Mouse (Mus musculus): ENCODE measurements around the gene Ankrd12. TPM values are rescaled to one million over a fixed set of nuclear protein-coding genes. Genes with fewer than 3 reads are reported as not detected.

Ankrd12 gene
- polyA plus RNA-seq (2015; fragmentation: Nextera tagmentation; extraction: Ambion mirVana): 142 TPM in 2 replicates

DNA sequence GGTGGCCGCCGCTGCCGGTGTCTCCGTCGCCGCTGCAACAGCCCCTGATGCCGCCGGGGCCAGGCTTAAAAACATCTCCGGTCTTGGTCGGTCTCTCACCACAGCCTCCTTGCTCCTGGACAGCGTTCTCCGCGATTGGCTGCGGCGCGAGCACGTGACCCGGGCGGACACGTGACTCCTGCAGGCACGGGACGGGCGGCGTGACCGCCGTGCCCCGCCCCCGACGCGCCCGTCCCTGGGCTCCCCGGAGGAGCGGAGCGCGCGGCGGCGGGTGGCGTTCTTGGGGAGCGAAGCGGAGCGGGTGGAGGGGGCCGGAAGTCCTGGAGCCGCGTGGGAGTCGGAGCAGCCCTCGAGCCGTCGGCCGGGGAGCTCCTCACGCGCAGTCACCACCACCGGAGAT is at the start of gene Ankrd12:
Ankrd12 (minus strand) TSS at position 156 of the 400 bp plus-strand sequence.
- peak within 1 kb of the TSS; percentile 84 for H3K4me2 ChIP-seq (ENCODE audit: low read length)
- peaks cover 11% of the 10 kb centered on the region for H3K36me3 ChIP-seq (ENCODE audit: control insufficient read depth, insufficient read depth)
- WGBS: 1% methylated on average over 53 of the region's 53 CpGs
- peak within 1 kb of the TSS; percentile 92 for H3K9ac ChIP-seq (replicated peaks; ENCODE audit: low read depth, low read length)
- H3K4me1 ChIP-seq (replicated peaks; ENCODE audit: control insufficient read depth, insufficient read depth, low read length): peaks cover 15% of the 10 kb centered on the region
- peak within 1 kb of the TSS; percentile 91 for H3K4me3 ChIP-seq (replicated peaks; ENCODE audit: low read length)
- peak; percentile 97 for ATAC-seq
- no peaks in the 10 kb centered on the region for H3K27me3 ChIP-seq (replicated peaks; ENCODE audit: control insufficient read depth, insufficient read depth, low read length)
- H3K27ac ChIP-seq (ENCODE audit: low read length): peak within 1 kb of the TSS; percentile 95
- no peaks in the 10 kb centered on the region for H3K9me3 ChIP-seq (ENCODE audit: control insufficient read depth, low read length)

DNA sequence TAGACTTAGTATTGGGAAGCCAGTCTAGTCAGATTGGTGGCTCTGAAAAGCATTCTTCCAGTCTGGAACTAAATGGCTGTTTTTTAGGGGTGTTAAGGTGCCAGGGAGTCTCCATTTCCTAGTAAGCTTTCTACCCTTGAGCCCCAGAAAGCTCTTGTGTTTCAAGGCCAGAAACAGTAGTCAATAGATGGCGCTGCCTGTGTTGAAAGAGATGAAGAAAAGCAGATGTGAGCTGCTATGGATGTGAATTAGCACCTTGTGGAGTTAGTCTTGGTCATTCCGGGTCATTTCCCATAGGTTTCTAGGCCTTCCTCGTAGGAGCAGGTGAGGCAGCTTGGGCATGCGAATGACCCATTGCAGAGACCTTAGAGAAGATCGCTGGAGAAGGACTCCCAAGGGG is 48.3 kb upstream of the Ankrd12 start:
- H3K27me3 ChIP-seq (replicated peaks; ENCODE audit: control insufficient read depth, insufficient read depth, low read length): no peaks in the 10 kb centered on the region
- H3K4me3 ChIP-seq (replicated peaks; ENCODE audit: low read length): no peak overlapping the region
- H3K27ac ChIP-seq (ENCODE audit: low read length): no peak overlapping the region
- peaks cover 12% of the 10 kb centered on the region for H3K4me1 ChIP-seq (replicated peaks; ENCODE audit: control insufficient read depth, insufficient read depth, low read length)
- H3K4me2 ChIP-seq (ENCODE audit: low read length): no peak overlapping the region
- H3K9ac ChIP-seq (replicated peaks; ENCODE audit: low read depth, low read length): no peak overlapping the region
- H3K9me3 ChIP-seq (ENCODE audit: control insufficient read depth, low read length): no peaks in the 10 kb centered on the region
- H3K36me3 ChIP-seq (ENCODE audit: control insufficient read depth, insufficient read depth): no peaks in the 10 kb centered on the region
- ATAC-seq: no peak
- WGBS: 74% methylated on average over 5 of the region's 5 CpGs

DNA sequence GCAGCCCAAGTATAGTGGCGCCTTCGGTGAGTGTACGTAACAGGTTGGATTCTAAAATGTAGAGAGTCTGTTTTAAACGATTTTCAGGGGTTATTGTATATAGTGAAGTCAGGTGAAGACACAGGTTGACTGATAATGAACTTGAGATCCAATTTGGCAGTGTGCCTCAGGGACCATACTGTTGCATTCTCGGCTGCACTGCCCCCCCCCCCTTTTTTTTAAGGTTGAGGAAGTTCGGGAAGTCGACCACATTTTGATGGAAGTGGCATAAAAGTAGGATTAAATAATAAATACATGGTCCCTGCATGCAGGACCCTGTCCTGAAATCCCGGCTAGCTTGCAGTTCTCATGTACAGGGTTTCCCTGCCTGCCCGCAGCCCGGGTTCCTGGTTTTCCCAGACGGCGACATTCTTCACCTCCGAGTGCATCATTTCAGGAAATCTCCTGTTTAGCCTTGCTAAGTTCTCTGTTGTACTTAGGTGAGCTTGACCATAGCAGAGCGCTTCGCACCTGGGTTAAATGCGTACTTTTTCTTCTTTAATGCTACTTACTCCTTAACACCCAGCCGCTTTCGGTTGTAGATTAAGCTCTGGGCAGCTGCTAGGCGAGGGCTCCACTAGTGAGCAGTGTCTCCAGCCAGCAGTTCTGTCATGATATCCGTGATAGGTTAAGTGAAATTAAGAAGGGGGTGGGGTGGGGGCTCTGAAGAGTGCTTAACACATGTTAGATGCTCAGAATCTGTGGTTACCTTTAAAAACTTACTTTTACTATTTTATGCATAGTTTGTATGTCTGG is 47.1 kb upstream of the Ankrd12 start:
- Histone ChIP-seq H3K4me1 (replicated peaks; ENCODE audit: control insufficient read depth, insufficient read depth, low read length) (peaks cover 12% of the 10 kb centered on the region), H3K9me3 (ENCODE audit: control insufficient read depth, low read length) (no peaks in the 10 kb centered on the region), H3K27me3 (replicated peaks; ENCODE audit: control insufficient read depth, insufficient read depth, low read length) (no peaks in the 10 kb centered on the region), H3K4me3 (replicated peaks; ENCODE audit: low read length) (peak overlapping the region; percentile 94), H3K4me2 (ENCODE audit: low read length) (peak overlapping the region; percentile 70), H3K36me3 (ENCODE audit: control insufficient read depth, insufficient read depth) (0 out of 2 replicates have a peak, but pooled peaks cover 4% of the 10 kb centered on the region), H3K27ac (ENCODE audit: low read length) (no peak overlapping the region), H3K9ac (replicated peaks; ENCODE audit: low read depth, low read length) (peak overlapping the region; percentile 68)
- WGBS: under 1% methylated on average over 20 of the region's 20 CpGs
- 0 out of 2 replicates have a peak, but pooled peaks have one; percentile 18 for ATAC-seq

DNA sequence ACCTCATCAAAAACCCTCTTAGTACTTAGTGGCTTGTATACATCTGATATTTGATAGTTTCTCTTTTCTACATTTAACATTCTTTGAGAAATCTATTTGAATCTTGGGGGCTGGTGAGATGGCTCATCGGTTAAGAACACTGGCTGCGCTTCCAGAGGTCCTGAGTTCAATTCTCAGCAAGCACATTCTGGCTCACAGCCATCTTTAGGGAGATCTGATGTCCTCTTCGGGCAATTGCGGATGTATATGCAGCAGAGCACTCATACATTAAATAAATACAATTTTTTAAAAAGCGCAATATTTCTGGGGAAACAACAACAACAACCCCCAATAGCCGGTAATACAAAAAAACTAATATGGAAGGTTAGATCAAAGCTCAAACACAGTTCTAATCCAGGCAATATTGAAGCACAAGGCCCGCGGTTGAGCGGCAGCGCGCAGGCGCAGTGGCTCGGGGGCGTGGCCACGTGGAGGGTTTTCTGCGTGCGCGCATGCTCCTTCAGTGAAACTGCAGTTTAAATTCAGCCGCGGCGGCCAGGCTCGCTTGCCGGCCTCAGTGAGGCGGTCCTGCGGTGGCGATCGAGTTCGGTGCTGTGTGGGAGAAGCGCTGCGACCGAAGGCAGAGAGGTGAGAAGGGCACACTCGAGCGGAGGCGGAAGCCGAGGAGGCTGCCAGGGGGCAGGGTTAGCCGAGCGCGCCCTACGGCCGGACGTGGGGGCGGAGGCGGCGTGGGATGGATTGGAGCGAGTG is 46.4 kb upstream of the Ankrd12 start, which contains the start of gene Ddx11:
Ddx11 (plus strand) TSS at position 455 of the 750 bp plus-strand sequence.
- 0 out of 2 replicates have a peak, but pooled peaks cover 5% of the 10 kb centered on the region for H3K36me3 ChIP-seq (ENCODE audit: control insufficient read depth, insufficient read depth)
- WGBS: 5% methylated on average over 45 of the region's 45 CpGs
- ATAC-seq: peak; percentile 85
- no peaks in the 10 kb centered on the region for H3K27me3 ChIP-seq (replicated peaks; ENCODE audit: control insufficient read depth, insufficient read depth, low read length)
- H3K4me2 ChIP-seq (ENCODE audit: low read length): peak within 1 kb of the TSS; percentile 70
- no peaks in the 10 kb centered on the region for H3K9me3 ChIP-seq (ENCODE audit: control insufficient read depth, low read length)
- H3K4me1 ChIP-seq (replicated peaks; ENCODE audit: control insufficient read depth, insufficient read depth, low read length): peaks cover 12% of the 10 kb centered on the region
- H3K27ac ChIP-seq (ENCODE audit: low read length): peak within 1 kb of the TSS; percentile 35; the same call in 1 of the 2 replicates
- peak within 1 kb of the TSS; percentile 94 for H3K4me3 ChIP-seq (replicated peaks; ENCODE audit: low read length)
- peak within 1 kb of the TSS; percentile 68 for H3K9ac ChIP-seq (replicated peaks; ENCODE audit: low read depth, low read length)

DNA sequence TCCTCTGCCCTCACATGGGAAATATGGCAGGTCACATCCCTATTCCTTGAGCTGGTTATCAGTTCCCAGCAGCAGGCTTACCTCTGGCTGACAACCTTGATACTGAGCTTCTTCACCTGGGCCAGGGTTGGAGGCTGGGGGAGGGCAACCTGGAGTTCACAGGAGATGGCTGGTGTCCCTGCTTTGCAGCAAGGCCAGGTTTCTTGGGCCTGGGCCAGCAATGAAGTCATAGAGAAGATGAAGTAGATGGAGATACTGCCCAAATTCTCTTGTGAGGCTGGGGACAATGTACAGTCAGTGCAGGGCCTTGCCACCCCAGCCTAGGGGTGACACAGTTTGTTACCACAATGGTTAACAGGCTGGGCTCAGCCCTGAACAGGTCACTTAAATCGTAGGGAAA is 43.8 kb upstream of the Ankrd12 start:
- H3K36me3 ChIP-seq (ENCODE audit: control insufficient read depth, insufficient read depth): peaks cover 19% of the 10 kb centered on the region
- H3K9ac ChIP-seq (replicated peaks; ENCODE audit: low read depth, low read length): no peak overlapping the region
- WGBS: 95% methylated on average over 1 of the region's 1 CpGs
- ATAC-seq: no peak
- no peak overlapping the region for H3K4me3 ChIP-seq (replicated peaks; ENCODE audit: low read length)
- H3K4me2 ChIP-seq (ENCODE audit: low read length): no peak overlapping the region
- H3K9me3 ChIP-seq (ENCODE audit: control insufficient read depth, low read length): no peaks in the 10 kb centered on the region
- H3K27ac ChIP-seq (ENCODE audit: low read length): no peak overlapping the region
- peaks cover 12% of the 10 kb centered on the region for H3K4me1 ChIP-seq (replicated peaks; ENCODE audit: control insufficient read depth, insufficient read depth, low read length)
- no peaks in the 10 kb centered on the region for H3K27me3 ChIP-seq (replicated peaks; ENCODE audit: control insufficient read depth, insufficient read depth, low read length)

DNA sequence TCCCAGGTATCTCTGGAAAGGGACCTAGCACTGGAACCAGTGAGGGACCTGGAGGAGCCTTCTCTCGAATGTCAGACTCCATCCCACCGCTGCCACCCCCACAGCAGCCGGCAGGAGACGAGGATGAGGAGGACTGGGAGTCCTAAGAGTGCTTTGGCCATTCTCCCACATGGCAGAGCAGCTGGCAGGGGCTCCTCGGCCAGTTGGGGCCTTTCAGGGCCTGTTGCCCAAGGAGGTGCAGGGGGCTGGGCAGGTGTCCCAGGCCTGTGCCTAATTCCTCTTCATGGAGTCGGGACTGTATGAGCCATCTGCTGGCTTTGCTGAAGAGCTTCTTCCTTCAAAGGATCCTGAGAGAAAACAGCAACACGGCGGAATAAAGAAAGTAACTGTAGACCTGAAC is 42.1 kb upstream of the Ankrd12 start:
- Histone ChIP-seq H3K4me2 (ENCODE audit: low read length) (no peak overlapping the region), H3K27me3 (replicated peaks; ENCODE audit: control insufficient read depth, insufficient read depth, low read length) (no peaks in the 10 kb centered on the region), H3K4me1 (replicated peaks; ENCODE audit: control insufficient read depth, insufficient read depth, low read length) (peaks cover 6% of the 10 kb centered on the region), H3K9ac (replicated peaks; ENCODE audit: low read depth, low read length) (no peak overlapping the region), H3K9me3 (ENCODE audit: control insufficient read depth, low read length) (no peaks in the 10 kb centered on the region), H3K36me3 (ENCODE audit: control insufficient read depth, insufficient read depth) (peaks cover 29% of the 10 kb centered on the region), H3K4me3 (replicated peaks; ENCODE audit: low read length) (no peak overlapping the region), H3K27ac (ENCODE audit: low read length) (no peak overlapping the region)
- WGBS: 79% methylated on average over 8 of the region's 8 CpGs
- no peak for ATAC-seq

DNA sequence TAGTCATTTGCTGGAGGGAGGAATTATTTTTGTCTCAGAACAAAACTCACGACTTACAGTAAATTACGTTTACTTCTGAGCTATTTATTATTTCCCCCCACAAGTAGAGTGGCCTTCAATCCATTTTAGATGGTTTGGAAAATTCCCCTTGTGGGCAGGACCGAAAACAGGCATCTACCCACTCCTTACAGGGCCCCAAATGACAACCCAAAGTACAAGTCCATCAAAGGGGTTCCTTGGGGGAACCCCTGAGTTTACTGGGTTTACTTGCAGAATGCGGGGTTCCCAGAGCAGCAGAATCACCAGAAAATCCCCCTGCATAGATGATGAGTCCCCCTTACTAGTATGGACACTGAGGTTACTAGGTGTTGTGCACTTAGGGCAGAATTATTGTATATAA is 35.3 kb upstream of the Ankrd12 start:
- Histone ChIP-seq H3K27me3 (replicated peaks; ENCODE audit: control insufficient read depth, insufficient read depth, low read length) (0 out of 2 replicates have a peak, but pooled peaks cover 2% of the 10 kb centered on the region), H3K36me3 (ENCODE audit: control insufficient read depth, insufficient read depth) (peaks cover 18% of the 10 kb centered on the region), H3K9ac (replicated peaks; ENCODE audit: low read depth, low read length) (peak overlapping the region; percentile 90), H3K4me1 (replicated peaks; ENCODE audit: control insufficient read depth, insufficient read depth, low read length) (peaks cover 15% of the 10 kb centered on the region), H3K4me2 (ENCODE audit: low read length) (peak overlapping the region; percentile 75), H3K4me3 (replicated peaks; ENCODE audit: low read length) (peak overlapping the region; percentile 92), H3K9me3 (ENCODE audit: control insufficient read depth, low read length) (no peaks in the 10 kb centered on the region), H3K27ac (ENCODE audit: low read length) (no peak overlapping the region)
- 43% methylated on average over 4 of the region's 4 CpGs for WGBS
- no peak for ATAC-seq

DNA sequence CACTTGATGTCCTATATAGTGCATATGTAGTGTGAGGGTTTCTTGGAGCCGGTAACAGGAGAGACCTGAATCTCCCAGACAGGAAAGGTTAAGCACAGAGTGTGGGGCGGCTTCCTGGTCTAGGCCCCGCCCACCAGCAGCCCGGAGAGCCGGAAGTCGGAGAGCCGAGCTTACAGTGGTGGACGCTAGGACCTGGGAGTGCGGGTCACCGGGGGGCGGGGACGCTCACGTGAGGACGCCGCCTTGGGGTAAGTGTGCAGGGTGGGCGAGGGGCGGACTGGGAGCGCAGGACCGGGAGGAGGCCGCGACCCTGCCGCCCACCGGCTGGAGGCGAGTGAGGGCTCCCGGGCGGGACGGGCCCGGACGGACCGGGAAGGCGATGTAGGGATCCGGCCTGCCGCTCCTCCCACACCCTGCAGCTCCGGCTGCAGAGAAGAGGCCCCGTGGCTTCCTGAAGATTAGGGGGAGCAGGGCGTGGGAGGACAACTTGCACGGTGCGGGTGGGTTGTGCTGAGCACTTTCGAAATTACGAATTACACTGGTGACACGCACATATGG is 34.6 kb upstream of the Ankrd12 start, which contains the start of gene Washc1:
Washc1 (plus strand) TSS at position 144 of the 558 bp plus-strand sequence.
- peak within 1 kb of the TSS; percentile 75 for H3K4me2 ChIP-seq (ENCODE audit: low read length)
- under 1% methylated on average over 37 of the region's 41 CpGs for WGBS
- H3K4me1 ChIP-seq (replicated peaks; ENCODE audit: control insufficient read depth, insufficient read depth, low read length): peaks cover 15% of the 10 kb centered on the region
- ATAC-seq: peak; percentile 98
- peaks cover 13% of the 10 kb centered on the region for H3K36me3 ChIP-seq (ENCODE audit: control insufficient read depth, insufficient read depth)
- peak within 1 kb of the TSS; percentile 92 for H3K4me3 ChIP-seq (replicated peaks; ENCODE audit: low read length)
- peak within 1 kb of the TSS; percentile 62 for H3K27ac ChIP-seq (ENCODE audit: low read length)
- H3K27me3 ChIP-seq (replicated peaks; ENCODE audit: control insufficient read depth, insufficient read depth, low read length): 0 out of 2 replicates have a peak, but pooled peaks cover 2% of the 10 kb centered on the region
- H3K9me3 ChIP-seq (ENCODE audit: control insufficient read depth, low read length): no peaks in the 10 kb centered on the region
- peak within 1 kb of the TSS; percentile 90 for H3K9ac ChIP-seq (replicated peaks; ENCODE audit: low read depth, low read length)

DNA sequence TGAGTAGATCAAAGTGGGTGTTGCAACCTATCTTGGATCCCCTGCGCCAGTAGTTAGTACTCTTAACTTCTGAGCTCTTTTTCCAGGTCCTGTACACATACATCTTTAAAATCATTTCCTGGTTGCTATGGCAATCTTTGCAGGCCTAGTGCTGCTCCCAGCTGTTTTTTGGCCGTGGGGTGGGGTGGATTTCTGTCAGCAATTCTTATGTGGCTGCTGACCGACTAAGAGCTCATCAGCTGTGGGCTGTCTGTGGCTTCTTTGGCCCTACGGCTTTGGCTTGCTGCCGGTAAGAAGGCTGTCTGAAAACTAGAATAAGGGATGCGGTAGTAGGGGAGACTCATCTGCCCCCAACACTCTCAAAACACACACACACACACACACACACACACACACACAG is 33.9 kb upstream of the Ankrd12 start:
- no peaks in the 10 kb centered on the region for H3K9me3 ChIP-seq (ENCODE audit: control insufficient read depth, low read length)

More for the DNA sequence above, 33.9 kb upstream of the Ankrd12 start:
- Histone ChIP-seq H3K36me3 (ENCODE audit: control insufficient read depth, insufficient read depth) (peaks cover 11% of the 10 kb centered on the region), H3K27me3 (replicated peaks; ENCODE audit: control insufficient read depth, insufficient read depth, low read length) (0 out of 2 replicates have a peak, but pooled peaks cover 2% of the 10 kb centered on the region), H3K27ac (ENCODE audit: low read length) (no peak overlapping the region), H3K4me2 (ENCODE audit: low read length) (peak overlapping the region; percentile 75), H3K4me1 (replicated peaks; ENCODE audit: control insufficient read depth, insufficient read depth, low read length) (peaks cover 15% of the 10 kb centered on the region), H3K4me3 (replicated peaks; ENCODE audit: low read length) (peak overlapping the region; percentile 92), H3K9ac (replicated peaks; ENCODE audit: low read depth, low read length) (peak overlapping the region; percentile 90)
- 51% methylated on average over 6 of the region's 6 CpGs for WGBS
- no peak for ATAC-seq
